ENCODE assay signal across 15 mouse cellular contexts in the genomic region with DNA sequence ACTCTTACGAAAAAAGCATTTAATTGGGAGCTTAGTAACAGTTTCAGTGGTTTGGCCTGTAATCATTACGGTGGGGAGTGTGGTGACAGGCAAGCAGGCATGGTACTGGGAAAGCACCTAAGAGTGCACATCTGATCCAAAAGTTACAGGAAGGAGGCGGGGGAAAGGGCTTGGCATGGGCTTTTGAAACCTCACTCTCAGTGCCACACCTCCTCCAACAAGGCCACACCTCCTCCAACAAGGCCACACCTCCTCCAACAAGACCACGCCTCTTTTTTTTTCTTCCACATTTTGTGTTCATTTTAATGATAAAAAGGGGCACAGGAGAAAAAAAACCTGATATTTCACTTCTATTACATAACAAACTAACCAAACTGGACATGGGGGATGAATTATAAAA. TPM values are rescaled to one million over a fixed set of nuclear protein-coding genes. Genes with fewer than 3 reads are reported as not detected.
DNase-seq lines count a peak whose midpoint lies in the region; ATAC-seq and TF ChIP-seq lines count a peak whose summit lies in the region.
"Had no signal": no experiment of that assay in that cellular context is flagged by ENCODE, and none has a peak within 500 bp of the region (broad histone marks: within the 10 kb centered on the region; RNA-seq: fewer than 3 reads in every experiment).

No protein-coding gene starts in this region.

- no peaks in the 10 kb centered on the region for H3K4me1 ChIP-seq in kidney, adult 2 months (ENCODE audit: control insufficient read depth, insufficient read depth, low read length)
- peaks cover 3 to 51% of the 10 kb centered on the region in 2 experiments for H3K4me1 ChIP-seq in CH12.LX (ENCODE audit: control insufficient read depth in 1 of 2, insufficient read depth in 2 of 2)
- H3K4me1 ChIP-seq: limb, embryonic 10.5 days had no signal

- H3K36me3 ChIP-seq in kidney, adult 2 months (ENCODE audit: control insufficient read depth, insufficient read depth, low read length): no peaks in the 10 kb centered on the region
- peaks cover 0 to 2% of the 10 kb centered on the region in 2 experiments for H3K36me3 ChIP-seq in CH12.LX (replicated peaks in 1 of 2; ENCODE audit: control insufficient read depth in 1 of 2, insufficient read depth in 1 of 2, low read length in 1 of 2)

- no peaks in the 10 kb centered on the region for H3K79me2 ChIP-seq in CH12.LX (replicated peaks; ENCODE audit: control insufficient read depth, extremely low read depth, insufficient read depth, poor library complexity, severe bottlenecking)

- no peaks in the 10 kb centered on the region for H3K9me3 ChIP-seq in CH12.LX (replicated peaks; ENCODE audit: low read length)
- H3K9me3 ChIP-seq: limb, embryonic 10.5 days had no signal

- no peak overlapping the region for H3K4me2 ChIP-seq in CH12.LX (ENCODE audit: insufficient read depth, low read depth, poor library complexity, severe bottlenecking)
- H3K4me2 ChIP-seq: midbrain, embryonic 11.5 days had no signal

- H3K27ac ChIP-seq in kidney, adult 2 months (ENCODE audit: insufficient read depth, low read depth, low read length): no peak overlapping the region
- no peak overlapping the region for H3K27ac ChIP-seq in CH12.LX (ENCODE audit: insufficient read depth, low read depth)
- H3K27ac ChIP-seq: hindbrain, postnatal 0 days; limb, embryonic 10.5 days had no signal

- TF ChIP-seq EP300 in CH12.LX (IDR thresholded peaks at IDR 0.05; ENCODE audit: low read length): 0 out of 2 replicates have a peak, but pooled peaks have one; percentile 15

- no peak for TF ChIP-seq CTCF in kidney, adult 2 months (conservative IDR thresholded peaks at IDR 0.05; ENCODE audit: insufficient read depth, insufficient read length, low read depth, low read length)
- no peak for TF ChIP-seq CTCF in CH12.LX (conservative IDR thresholded peaks at IDR 0.05 in 1 of 2, IDR thresholded peaks at IDR 0.05 in 1 of 2; ENCODE audit: low read depth in 2 of 2, low read length in 2 of 2)

- dilution Hi-C loops in CH12.LX (cut with MboI; ENCODE audit: extremely low pct_ligation_motif_present, extremely low pct_unique_long_range_greater_than_20kb, low sequenced_read_pairs): no loop called here

- in situ Hi-C loops in CH12.LX (cut with MboI; ENCODE audit: low pct_ligation_motif_present, low pct_unique_long_range_greater_than_20kb, low sequenced_read_pairs): loop anchor here (5.0 kb wide), 1 partner anchor 234 kb away; no protein-coding TSS in a partner anchor

- TF ChIP-seq RAD21 in CH12.LX (IDR thresholded peaks at IDR 0.05; ENCODE audit: low read depth, low read length): no peak

- no peak overlapping the region for H3K9ac ChIP-seq in CH12.LX (ENCODE audit: insufficient read depth, low read depth)
- H3K9ac ChIP-seq: forebrain, postnatal 0 days had no signal

- no peak for TF ChIP-seq POLR2A in kidney, adult 2 months (IDR thresholded peaks at IDR 0.05; ENCODE audit: low read depth, low read length)
- TF ChIP-seq POLR2A in CH12.LX (IDR thresholded peaks at IDR 0.05; ENCODE audit: low read depth, low read length): no peak

- no peaks in the 10 kb centered on the region for H3K27me3 ChIP-seq in kidney, adult 2 months (replicated peaks; ENCODE audit: control insufficient read depth, insufficient read depth, low read length)
- peaks cover 2% of the 10 kb centered on the region for H3K27me3 ChIP-seq in CH12.LX (replicated peaks)

- WGBS in kidney, adult 2 months: 84% methylated on average over 4 of the region's 4 CpGs

- H3K4me3 ChIP-seq in kidney, adult 2 months (ENCODE audit: insufficient read depth, low read depth, low read length): no peak overlapping the region
- no peak overlapping the region for H3K4me3 ChIP-seq in CH12.LX (replicated peaks in 1 of 3; ENCODE audit: low read depth in 2 of 3, low read length in 2 of 3, poor library complexity in 1 of 3)
- H3K4me3 ChIP-seq: erythroblast, embryonic 14.5 days; limb, embryonic 10.5 days had no signal

- peak; percentile 73 for ATAC-seq in granulocyte monocyte progenitor cell, adult 5-6 weeks (replicated peaks; ENCODE audit: poor library complexity, severe bottlenecking)
- ATAC-seq: forebrain, postnatal 0 days; hindbrain, postnatal 0 days had no signal

- peak; percentile 37 for DNase-seq in kidney, adult 2 months
- no peak for DNase-seq in kidney, adult 9 months
- DNase-seq in 416B (ENCODE audit: low read depth): peak; percentile 68
- peak; percentile 91 for DNase-seq in CH12.LX (ENCODE audit: extremely low read depth)
- no peak for DNase-seq in embryo, embryonic 9.5 days (ENCODE audit: extremely low spot score)
- no peak for DNase-seq in embryo, embryonic 11 days
- DNase-seq in layer of hippocampus, adult 18-20 months (ENCODE audit: low spot score in 2 of 2): no peak
- DNase-seq: cerebellum, adult 2 months; forebrain, postnatal 0 days; gastrocnemius, postnatal 36 days had no signal

TF ChIP-seq in CH12.LX, 34 proteins besides CTCF, POLR2A, EP300 and RAD21 (continues in another document):
- TF ChIP-seq TCF12 (IDR thresholded peaks at IDR 0.05; ENCODE audit: low read depth, low read length): peak; percentile 17; the same call in 1 of the 2 replicates
- no peak for TF ChIP-seq POLR2AphosphoS2 (IDR thresholded peaks at IDR 0.05; ENCODE audit: low read depth, low read length)
- 0 out of 2 replicates have a peak, but pooled peaks have one; percentile 37 for TF ChIP-seq ELF1 (IDR thresholded peaks at IDR 0.05; ENCODE audit: low read depth, low read length)
- no peak for TF ChIP-seq USF1 (IDR thresholded peaks at IDR 0.05; ENCODE audit: low read depth, low read length)
- TF ChIP-seq TBP (conservative IDR thresholded peaks at IDR 0.05; ENCODE audit: low read depth, low read length): 0 out of 2 replicates have a peak, but pooled peaks have one; percentile 53
- TF ChIP-seq HCFC1 (IDR thresholded peaks at IDR 0.05; ENCODE audit: low read depth, low read length): no peak
- TF ChIP-seq MEF2A (IDR thresholded peaks at IDR 0.05; ENCODE audit: borderline replicate concordance, low read depth, low read length): no peak
- peak; percentile 56; the same call in 1 of the 2 replicates for TF ChIP-seq MYC (IDR thresholded peaks at IDR 0.05; ENCODE audit: low read depth, low read length)
- no peak for TF ChIP-seq IRF4 (IDR thresholded peaks at IDR 0.05; ENCODE audit: low read depth, low read length)
- TF ChIP-seq SIN3A (IDR thresholded peaks at IDR 0.05; ENCODE audit: low read length): 0 out of 2 replicates have a peak, but pooled peaks have one; percentile 42
- peak; percentile 59 for TF ChIP-seq MAX (IDR thresholded peaks at IDR 0.05; ENCODE audit: low read length)
- TF ChIP-seq ZC3H11A (IDR thresholded peaks at IDR 0.05; ENCODE audit: low read depth, low read length): no peak
- TF ChIP-seq RCOR1 (conservative IDR thresholded peaks at IDR 0.05; ENCODE audit: low read depth, low read length): no peak
- TF ChIP-seq ZNF384 (IDR thresholded peaks at IDR 0.05; ENCODE audit: low read depth, low read length): peak; percentile 37; the same call in 1 of the 2 replicates
- TF ChIP-seq NRF1 (IDR thresholded peaks at IDR 0.05; ENCODE audit: low read depth, low read length): no peak
- TF ChIP-seq PAX5 (IDR thresholded peaks at IDR 0.05; ENCODE audit: low read length): no peak
- TF ChIP-seq ZMIZ1 (IDR thresholded peaks at IDR 0.05; ENCODE audit: low read depth, low read length): no peak
- TF ChIP-seq USF2 (conservative IDR thresholded peaks at IDR 0.05; ENCODE audit: low read depth, low read length): no peak
- no peak for TF ChIP-seq SMC3 (IDR thresholded peaks at IDR 0.05; ENCODE audit: low read depth, low read length)

RNA-seq across cellular contexts. Expression of a gene that starts 12.5 kb away (rescaled TPM):
- polyA plus RNA-seq in kidney, adult 2 months (2012; rRNA removed): 9.3 and 13.1 TPM in 2 replicates
- total RNA-seq in CH12.LX (2012; rRNA removed) (5.4 and 8.1 TPM in 2 replicates), CH12.LX (2014; rRNA removed) (2.2 and 3.2 TPM in 2 replicates)
- polyA plus RNA-seq in CH12.LX (2012; ENCODE audit: insufficient read length, low read depth): 3.0 and 3.6 TPM in 2 replicates
- total RNA-seq in granulocyte monocyte progenitor cell, adult 5-6 weeks (2014; fragmentation: Nextera tagmentation): 7.0 and 16.3 TPM in 2 replicates
- total RNA-seq in granulocyte monocyte progenitor cell, adult 5-6 weeks (2017): 10.6 and 13.8 TPM in 2 replicates
- total RNA-seq in layer of hippocampus, adult 18-20 months (2021): 10 to 100 TPM; 37.4 to 38.4 TPM

RNA-seq across cellular contexts. Expression of a gene that starts 24.1 kb away (rescaled TPM):
- polyA plus RNA-seq in kidney, adult 2 months (2012; rRNA removed): 26.9 and 28.8 TPM in 2 replicates
- total RNA-seq in CH12.LX (2012; rRNA removed) (17.1 and 20.3 TPM in 2 replicates), CH12.LX (2014; rRNA removed) (15.1 TPM in 2 replicates)
- polyA plus RNA-seq in CH12.LX (2012; ENCODE audit: insufficient read length, low read depth): 16.5 and 17.8 TPM in 2 replicates
- 9.5 and 10.4 TPM in 2 replicates for total RNA-seq in granulocyte monocyte progenitor cell, adult 5-6 weeks (2014; fragmentation: Nextera tagmentation)
- 5.9 and 7.6 TPM in 2 replicates for total RNA-seq in granulocyte monocyte progenitor cell, adult 5-6 weeks (2017)
- total RNA-seq in layer of hippocampus, adult 18-20 months (2021): 10 to 100 TPM; 26.0 to 28.4 TPM

RNA-seq across cellular contexts. Expression of a gene that starts 32.9 kb away (rescaled TPM):
- 2.1 and 2.5 TPM in 2 replicates for polyA plus RNA-seq in kidney, adult 2 months (2012; rRNA removed)
- 0.42 and 0.59 TPM in 2 replicates for total RNA-seq in CH12.LX (2012; rRNA removed)
- 0.15 and 0.32 TPM in 2 replicates for total RNA-seq in CH12.LX (2014; rRNA removed)
- 0.38 and 0.44 TPM in 2 replicates for polyA plus RNA-seq in CH12.LX (2012; ENCODE audit: insufficient read length, low read depth)
- 42.3 and 55.8 TPM in 2 replicates for total RNA-seq in granulocyte monocyte progenitor cell, adult 5-6 weeks (2014; fragmentation: Nextera tagmentation)
- total RNA-seq in granulocyte monocyte progenitor cell, adult 5-6 weeks (2017): 121 and 122 TPM in 2 replicates
- total RNA-seq in layer of hippocampus, adult 18-20 months (2021): 1 to 10 TPM; 1.5 to 3.5 TPM

RNA-seq across cellular contexts. Expression of a gene that starts 33.5 kb away (rescaled TPM):
- 0.02 and 0.12 TPM in 2 replicates for polyA plus RNA-seq in kidney, adult 2 months (2012; rRNA removed)
- not detected in 2 replicates for total RNA-seq in CH12.LX (2012; rRNA removed)
- not detected in 2 replicates for total RNA-seq in CH12.LX (2014; rRNA removed)
- not detected in 2 replicates for polyA plus RNA-seq in CH12.LX (2012; ENCODE audit: insufficient read length, low read depth)
- not detected in 2 replicates for total RNA-seq in granulocyte monocyte progenitor cell, adult 5-6 weeks (2014; fragmentation: Nextera tagmentation)
- not detected in 2 replicates for total RNA-seq in granulocyte monocyte progenitor cell, adult 5-6 weeks (2017)
- total RNA-seq in layer of hippocampus, adult 18-20 months (2021): under 1 TPM; 0.63 to 0.82 TPM

RNA-seq across cellular contexts. Expression of a gene that starts 52.6 kb away (rescaled TPM):
- polyA plus RNA-seq in kidney, adult 2 months (2012; rRNA removed): 21.9 and 25.2 TPM in 2 replicates
- total RNA-seq in CH12.LX (2012; rRNA removed): 42.7 and 53.3 TPM in 2 replicates
- 15.3 and 18.0 TPM in 2 replicates for total RNA-seq in CH12.LX (2014; rRNA removed)
- 47.1 and 48.0 TPM in 2 replicates for polyA plus RNA-seq in CH12.LX (2012; ENCODE audit: insufficient read length, low read depth)
- total RNA-seq in granulocyte monocyte progenitor cell, adult 5-6 weeks (2014; fragmentation: Nextera tagmentation): 23.4 and 56.4 TPM in 2 replicates
- total RNA-seq in granulocyte monocyte progenitor cell, adult 5-6 weeks (2017): 25.9 and 46.0 TPM in 2 replicates
- 10 to 100 TPM; 58.8 to 64.6 TPM for total RNA-seq in layer of hippocampus, adult 18-20 months (2021)

Comparison
In these comparisons a context has a peak if more than half of its experiments do, and no peak if none do; other contexts are left out.
1. DNase-seq: peak in kidney, adult 2 months (single experiment), 416B (single experiment) and CH12.LX (single experiment); none in kidney, adult 9 months (single experiment), embryo, embryonic 9.5 days (single experiment), embryo, embryonic 11 days (single experiment) and layer of hippocampus, adult 18-20 months (0 of 2).
2. RNA of a gene that starts 32.9 kb away (total RNA-seq): 42.3 to 122 TPM in granulocyte monocyte progenitor cell, adult 5-6 weeks; 1.5 to 3.5 TPM in layer of hippocampus, adult 18-20 months and 0.15 to 0.59 TPM in CH12.LX; every median in the first group is over 4 times any median in the second.